In the genomic region with DNA sequence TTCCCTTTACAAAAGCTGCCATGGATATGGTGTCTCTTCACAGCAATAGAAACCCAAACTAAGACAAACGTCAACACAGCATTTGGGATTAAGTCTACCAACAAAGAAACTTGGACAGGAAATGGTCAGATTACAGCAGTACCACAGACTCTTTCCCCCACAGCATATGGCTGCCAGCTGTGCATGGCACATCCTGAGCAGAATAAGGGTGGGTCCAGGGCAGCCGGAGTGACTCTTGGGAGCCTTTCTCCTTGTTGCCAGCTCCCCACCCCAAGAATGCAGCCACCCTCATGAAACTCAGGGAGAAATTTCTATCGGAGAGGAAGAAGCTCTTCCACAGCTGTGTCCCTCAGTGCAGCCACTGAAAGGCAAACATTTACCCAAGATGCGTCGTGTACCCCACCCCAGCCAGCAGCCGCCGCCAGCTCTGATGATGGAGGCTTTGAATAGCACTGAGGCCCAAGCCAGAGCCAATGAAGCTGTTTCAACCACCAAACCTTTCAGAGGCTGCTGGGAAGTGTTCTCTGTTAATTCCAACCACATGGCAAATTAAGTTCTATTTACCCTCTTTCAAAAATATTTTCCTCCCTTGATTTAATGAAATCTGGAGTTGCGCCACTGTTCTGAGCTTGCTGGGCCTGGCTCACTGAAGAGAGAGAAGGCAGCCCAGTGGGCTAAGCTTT, we compare ENCODE assay signal across 24 mouse cellular contexts.
DNase-seq lines count a peak whose midpoint lies in the region; ATAC-seq and TF ChIP-seq lines count a peak whose summit lies in the region.
"Had no signal": no experiment of that assay in that cellular context is flagged by ENCODE, and none has a peak within 500 bp of the region (broad histone marks: within the 10 kb centered on the region; RNA-seq: fewer than 3 reads in every experiment).

No protein-coding gene starts in this region.

- intact Hi-C loops in gastrocnemius, adult 2 months (cut with DNase I): no loop called here
- intact Hi-C loops in heart, postnatal 25 days (cut with DNase I): no loop called here

- H3K4me3 ChIP-seq in gastrocnemius, adult 2 months: no peak overlapping the region
- no peak overlapping the region for H3K4me3 ChIP-seq in embryonic facial prominence, embryonic 10.5 days
- no peak overlapping the region for H3K4me3 ChIP-seq in embryonic facial prominence, embryonic 14.5 days (ENCODE audit: low read depth, low read length)
- H3K4me3 ChIP-seq in limb, embryonic 14.5 days (replicated peaks; ENCODE audit: low read length): no peak overlapping the region
- no peak overlapping the region for H3K4me3 ChIP-seq in liver, embryonic 12.5 days
- H3K4me3 ChIP-seq: forebrain, embryonic 12.5 days; heart, adult 2 months; heart, embryonic 13.5 days; intestine, embryonic 15.5 days had no signal

- H3K36me3 ChIP-seq in embryonic facial prominence, embryonic 10.5 days (replicated peaks): no peaks in the 10 kb centered on the region
- no peaks in the 10 kb centered on the region for H3K36me3 ChIP-seq in embryonic facial prominence, embryonic 14.5 days (ENCODE audit: control insufficient read depth, insufficient read depth, low read length)
- no peaks in the 10 kb centered on the region for H3K36me3 ChIP-seq in limb, embryonic 14.5 days (ENCODE audit: control insufficient read depth, insufficient read depth, low read length)
- H3K36me3 ChIP-seq in liver, embryonic 12.5 days: no peaks in the 10 kb centered on the region
- H3K36me3 ChIP-seq: forebrain, embryonic 12.5 days; heart, embryonic 13.5 days; intestine, embryonic 15.5 days had no signal

- WGBS in embryonic facial prominence, embryonic 10.5 days: 57% methylated on average over 8 of the region's 8 CpGs
- WGBS in embryonic facial prominence, embryonic 14.5 days: 38% methylated on average over 8 of the region's 8 CpGs
- 52% methylated on average over 8 of the region's 8 CpGs for WGBS in limb, embryonic 14.5 days
- 67% methylated on average over 8 of the region's 8 CpGs for WGBS in liver, embryonic 12.5 days (ENCODE audit: insufficient replicate concordance)

- peak; percentile 68 for ATAC-seq in embryonic facial prominence, embryonic 14.5 days (ENCODE audit: low read depth)
- no peak; the same call in 1 of the 2 replicates for ATAC-seq in limb, embryonic 14.5 days (ENCODE audit: low FRiP score, low read depth)
- ATAC-seq in liver, embryonic 12.5 days: no peak
- ATAC-seq: hindbrain, postnatal 0 days; intestine, embryonic 15.5 days had no signal

- H3K9me3 ChIP-seq in embryonic facial prominence, embryonic 10.5 days: peaks cover 5% of the 10 kb centered on the region
- peaks cover 22% of the 10 kb centered on the region for H3K9me3 ChIP-seq in embryonic facial prominence, embryonic 14.5 days (ENCODE audit: control insufficient read depth, low read length)
- H3K9me3 ChIP-seq in limb, embryonic 14.5 days (ENCODE audit: control insufficient read depth, low read length): peaks cover 8% of the 10 kb centered on the region
- 0 out of 2 replicates have a peak, but pooled peaks cover 4% of the 10 kb centered on the region for H3K9me3 ChIP-seq in liver, embryonic 12.5 days (replicated peaks)
- H3K9me3 ChIP-seq: intestine, embryonic 15.5 days had no signal

- peaks cover 23% of the 10 kb centered on the region for H3K4me1 ChIP-seq in embryonic facial prominence, embryonic 10.5 days
- H3K4me1 ChIP-seq in embryonic facial prominence, embryonic 14.5 days (ENCODE audit: control insufficient read depth, insufficient read depth, low read length): peaks cover 7% of the 10 kb centered on the region
- H3K4me1 ChIP-seq in limb, embryonic 14.5 days (ENCODE audit: control insufficient read depth, insufficient read depth, low read length): no peaks in the 10 kb centered on the region; the same call in 1 of the 2 replicates
- no peaks in the 10 kb centered on the region for H3K4me1 ChIP-seq in liver, embryonic 12.5 days
- H3K4me1 ChIP-seq: forebrain, embryonic 12.5 days; heart, embryonic 13.5 days; intestine, embryonic 15.5 days had no signal

- TF ChIP-seq POLR2A in limb, embryonic 14.5 days (IDR thresholded peaks at IDR 0.05; ENCODE audit: borderline replicate concordance, extremely low read depth, insufficient read depth, insufficient read length): no peak

- no peaks in the 10 kb centered on the region for H3K27me3 ChIP-seq in embryonic facial prominence, embryonic 10.5 days (replicated peaks; ENCODE audit: low read depth, poor library complexity, severe bottlenecking)
- H3K27me3 ChIP-seq in embryonic facial prominence, embryonic 14.5 days (replicated peaks; ENCODE audit: control insufficient read depth, insufficient read depth, low read length): no peaks in the 10 kb centered on the region
- no peaks in the 10 kb centered on the region for H3K27me3 ChIP-seq in limb, embryonic 14.5 days (ENCODE audit: control insufficient read depth, insufficient read depth, low read length)
- H3K27me3 ChIP-seq in liver, embryonic 12.5 days (replicated peaks): no peaks in the 10 kb centered on the region; the same call in 1 of the 2 replicates
- H3K27me3 ChIP-seq: forebrain, embryonic 12.5 days; heart, embryonic 13.5 days; intestine, embryonic 15.5 days had no signal

- H3K27ac ChIP-seq in gastrocnemius, adult 2 months: no peak overlapping the region
- peak overlapping the region; percentile 75 for H3K27ac ChIP-seq in embryonic facial prominence, embryonic 10.5 days (replicated peaks)
- H3K27ac ChIP-seq in embryonic facial prominence, embryonic 14.5 days (replicated peaks; ENCODE audit: low read depth, low read length): peak overlapping the region; percentile 68
- peak overlapping the region; percentile 61 for H3K27ac ChIP-seq in limb, embryonic 14.5 days (replicated peaks; ENCODE audit: low read depth, low read length)
- H3K27ac ChIP-seq in liver, embryonic 12.5 days: no peak overlapping the region
- H3K27ac ChIP-seq: forebrain, embryonic 12.5 days; heart, adult 2 months; heart, embryonic 13.5 days; hindbrain, postnatal 0 days; intestine, embryonic 15.5 days; liver, embryonic 14.5 days; macrophage had no signal

- H3K4me2 ChIP-seq in embryonic facial prominence, embryonic 14.5 days (ENCODE audit: low read depth, low read length): no peak overlapping the region
- no peak overlapping the region for H3K4me2 ChIP-seq in limb, embryonic 14.5 days (replicated peaks; ENCODE audit: low read depth, low read length, severe bottlenecking)
- H3K4me2 ChIP-seq in liver, embryonic 12.5 days: no peak overlapping the region
- H3K4me2 ChIP-seq: forebrain, embryonic 12.5 days; heart, embryonic 13.5 days; intestine, embryonic 15.5 days had no signal

- H3K9ac ChIP-seq in embryonic facial prominence, embryonic 14.5 days (ENCODE audit: low read depth, low read length): no peak overlapping the region
- H3K9ac ChIP-seq in limb, embryonic 14.5 days (ENCODE audit: low read depth, low read length, severe bottlenecking): no peak overlapping the region
- no peak overlapping the region for H3K9ac ChIP-seq in liver, embryonic 12.5 days
- H3K9ac ChIP-seq: forebrain, embryonic 12.5 days; heart, embryonic 13.5 days; intestine, embryonic 15.5 days; liver, embryonic 14.5 days had no signal

- TF ChIP-seq CTCF in gastrocnemius, adult 2 months (IDR thresholded peaks at IDR 0.05): no peak

- peak; percentile 33 for DNase-seq in gastrocnemius, adult 2 months
- no peak for DNase-seq in gastrocnemius, adult 8-10 months (ENCODE audit: low spot score in 2 of 2)
- DNase-seq in embryonic facial prominence, embryonic 10.5 days (ENCODE audit: low spot score): peak; percentile 37
- DNase-seq in embryonic facial prominence, embryonic 14.5 days (ENCODE audit: low spot score): peak; percentile 84
- DNase-seq in limb, embryonic 14.5 days (ENCODE audit: low spot score): peak; percentile 61
- DNase-seq in heart, postnatal 25 days (ENCODE audit: low spot score): no peak
- no peak for DNase-seq in urinary bladder, postnatal 25 days (ENCODE audit: low spot score)
- DNase-seq: adrenal gland, postnatal 25 days; embryo, embryonic 11 days; gastrocnemius, postnatal 36 days; heart, adult 2 months; heart, postnatal 10 days; kidney, adult 8-10 months; kidney, postnatal 14 days; layer of hippocampus, adult 9-11 months; lung, adult 2 months; lung, postnatal 10 days had no signal

Comparison
In these comparisons a context has a peak if more than half of its experiments do, and no peak if none do; other contexts are left out.
1. DNase-seq: peak in gastrocnemius, adult 2 months (single experiment), embryonic facial prominence, embryonic 10.5 days (single experiment), embryonic facial prominence, embryonic 14.5 days (single experiment) and limb, embryonic 14.5 days (single experiment); none in gastrocnemius, adult 8-10 months (0 of 2), heart, postnatal 25 days (single experiment) and urinary bladder, postnatal 25 days (single experiment).
2. H3K27ac ChIP-seq: peak in embryonic facial prominence, embryonic 10.5 days (single experiment), embryonic facial prominence, embryonic 14.5 days (single experiment) and limb, embryonic 14.5 days (single experiment); none in gastrocnemius, adult 2 months (single experiment) and liver, embryonic 12.5 days (single experiment).